Mouse (Mus musculus) forebrain, embryonic 13.5 days (tissue): Measurements from ENCODE around the gene Pgp. TPM values are rescaled to one million over a fixed set of nuclear protein-coding genes. Genes with fewer than 3 reads are reported as not detected.
A peak's percentile ranks its signal among the peaks of the same experiment; 100 is the strongest.
"Not testable (repeated sequence)": the region's sequence is repeated elsewhere in the genome, so short reads cannot be mapped to it uniquely, and the experiment has no call there.

Source experiments
- ATAC-seq: fragments of 200-750 bp; cut with Nextera tagmentation; 2 replicates; pipeline ENCODE4 v1.8.0; 2017
- H3K27ac ChIP-seq: fragments of 300-500 bp; sonication (generic); 2 replicates; pipeline ENCODE4 v1.5.1; 2015; ENCODE audit warnings: inconsistent platforms, mild to moderate bottlenecking, moderate library complexity
- H3K27me3 ChIP-seq: fragments of 300-500 bp; sonication (generic); 2 replicates; pipeline ENCODE4 v1.6.1; 2015; ENCODE audit warnings: mild to moderate bottlenecking, inconsistent platforms
- H3K36me3 ChIP-seq: fragments of 300-500 bp; sonication (generic); 2 replicates; pipeline ENCODE4 v1.6.1; 2015; ENCODE audit warnings: mild to moderate bottlenecking, inconsistent platforms; ENCODE audit not compliant: poor library complexity, severe bottlenecking
- H3K4me1 ChIP-seq: fragments of 300-500 bp; sonication (generic); 2 replicates; pipeline ENCODE4 v1.6.1; 2015; ENCODE audit warnings: inconsistent platforms
- H3K4me2 ChIP-seq: fragments of 300-500 bp; sonication (generic); 2 replicates; pipeline ENCODE4 v1.6.1; 2015; ENCODE audit warnings: inconsistent platforms, mild to moderate bottlenecking, moderate library complexity
- H3K4me3 ChIP-seq: fragments of 300-500 bp; sonication (generic); 2 replicates; pipeline ENCODE4 v1.5.1; 2015; ENCODE audit warnings: mild to moderate bottlenecking, inconsistent platforms
- H3K9ac ChIP-seq: fragments of 300-500 bp; sonication (generic); 2 replicates; pipeline ENCODE4 v1.6.1; 2015; ENCODE audit warnings: mild to moderate bottlenecking, inconsistent platforms
- H3K9me3 ChIP-seq: fragments of 300-500 bp; sonication (generic); replicated peaks from 2 replicates; pipeline ENCODE4 v1.6.1; 2016; ENCODE audit warnings: inconsistent platforms
- WGBS: fragments of 180-500 bp; shearing (Covaris S2); methylation state at CpG from one replicate; pipeline ENCODE4 v1.1.7; 2015; 5-methylcytosine and 5-hydroxymethylcytosine counted together
- polyA plus RNA-seq: library from polyadenylated mRNA; unstranded; fragments of >200 nt; fragmentation: Nextera tagmentation; extraction: Ambion mirVana; gene quantifications from 2 replicates; pipeline ENCODE4 v1.2.1, GENCODE M21; 2015

Gene Pgp
- polyA plus RNA-seq = 52.3 and 56.7 TPM in 2 replicates

- H3K27ac ChIP-seq = peak within 1 kb of the TSS; percentile 85
- peak within 1 kb of the TSS; percentile 99 for H3K4me2 ChIP-seq
- peak within 1 kb of the TSS; percentile 91 for H3K4me3 ChIP-seq
- H3K36me3 ChIP-seq = peaks cover 28% of the 10 kb centered on the region
- WGBS = under 1% methylated on average over 75 of the region's 75 CpGs
- peaks cover 26% of the 10 kb centered on the region for H3K4me1 ChIP-seq
- H3K9ac ChIP-seq = peak within 1 kb of the TSS; percentile 95
- no peaks in the 10 kb centered on the region for H3K27me3 ChIP-seq
- peak; percentile 99 for ATAC-seq
- no peaks in the 10 kb centered on the region for H3K9me3 ChIP-seq
These were observed at the start of gene Pgp, which contains the start of gene E4f1 for GRCm38 (mm10) chr17:24469910-24470602. Gene Pgp, plus strand, starts transcription at chr17:24470392. Gene E4f1, minus strand, starts transcription at chr17:24470313.

- no peak overlapping the region for H3K4me2 ChIP-seq
- H3K9me3 ChIP-seq = no peaks in the 10 kb centered on the region
- H3K4me3 ChIP-seq = no peak overlapping the region
- no peak overlapping the region for H3K27ac ChIP-seq
- WGBS = 94% methylated on average over 4 of the region's 4 CpGs
- H3K4me1 ChIP-seq = peaks cover 14% of the 10 kb centered on the region
- no peak for ATAC-seq
- H3K27me3 ChIP-seq = no peaks in the 10 kb centered on the region
- no peak overlapping the region for H3K9ac ChIP-seq
- H3K36me3 ChIP-seq = peaks cover 73% of the 10 kb centered on the region
These were observed 47.1 kb upstream of the Pgp start for GRCm38 (mm10) chr17:24423114-24423513.

GRCm38 (mm10) chr17:24424489-24424888, 45.7 kb upstream of the Pgp start:
- no peaks in the 10 kb centered on the region for H3K9me3 ChIP-seq
- no peak overlapping the region for H3K27ac ChIP-seq
- H3K4me3 ChIP-seq = no peak overlapping the region
- ATAC-seq = no peak
- 94% methylated on average over 5 of the region's 5 CpGs for WGBS
- H3K36me3 ChIP-seq = peaks cover 59% of the 10 kb centered on the region
- no peaks in the 10 kb centered on the region for H3K27me3 ChIP-seq
- H3K4me1 ChIP-seq = peaks cover 14% of the 10 kb centered on the region
- H3K4me2 ChIP-seq = no peak overlapping the region
- H3K9ac ChIP-seq = no peak overlapping the region

GRCm38 (mm10) chr17:24425326-24425725, 44.9 kb upstream of the Pgp start:
- not testable (repeated sequence) for ATAC-seq, H3K4me3 ChIP-seq, H3K9ac ChIP-seq, H3K27me3 ChIP-seq, H3K9me3 ChIP-seq, H3K4me2 ChIP-seq, H3K27ac ChIP-seq
- 97% methylated on average over 5 of the region's 8 CpGs for WGBS
- Histone ChIP-seq H3K4me1 (peaks cover 14% of the 10 kb centered on the region), H3K36me3 (peaks cover 51% of the 10 kb centered on the region)

GRCm38 (mm10) chr17:24425905-24426304, 44.3 kb upstream of the Pgp start:
- peak overlapping the region; percentile 60; the same call in 1 of the 2 replicates for H3K4me3 ChIP-seq
- ATAC-seq = no peak

GRCm38 (mm10) chr17:24426471-24427169, 43.6 kb upstream of the Pgp start, which contains the start of gene Eci1:
Gene Eci1, plus strand, starts transcription at chr17:24426641.
- Histone ChIP-seq H3K27ac (peak within 1 kb of the TSS; percentile 91), H3K27me3 (no peaks in the 10 kb centered on the region), H3K4me3 (peak within 1 kb of the TSS; percentile 60), H3K4me1 (peaks cover 14% of the 10 kb centered on the region), H3K9me3 (no peaks in the 10 kb centered on the region), H3K9ac (peak within 1 kb of the TSS; percentile 85), H3K36me3 (peaks cover 38% of the 10 kb centered on the region), H3K4me2 (peak within 1 kb of the TSS; percentile 70)
- peak; percentile 98 for ATAC-seq
- under 1% methylated on average over 46 of the region's 48 CpGs for whole genome bisulfite sequencing

More at GRCm38 (mm10) chr17:24425905-24426304, 44.3 kb upstream of the Pgp start:
- no peaks in the 10 kb centered on the region for H3K9me3 ChIP-seq
- WGBS = 93% methylated on average over 7 of the region's 7 CpGs
- H3K27ac ChIP-seq = peak overlapping the region; percentile 91
- H3K4me2 ChIP-seq = peak overlapping the region; percentile 70
- H3K27me3 ChIP-seq = no peaks in the 10 kb centered on the region
- peaks cover 45% of the 10 kb centered on the region for H3K36me3 ChIP-seq
- no peak overlapping the region for H3K9ac ChIP-seq
- H3K4me1 ChIP-seq = peaks cover 14% of the 10 kb centered on the region

GRCm38 (mm10) chr17:24427170-24427557, 43.0 kb upstream of the Pgp start:
- no peak for ATAC-seq
- Histone ChIP-seq H3K4me2 (peak overlapping the region; percentile 70), H3K27me3 (no peaks in the 10 kb centered on the region), H3K36me3 (peaks cover 32% of the 10 kb centered on the region), H3K4me1 (peaks cover 14% of the 10 kb centered on the region), H3K4me3 (peak overlapping the region; percentile 60), H3K9me3 (no peaks in the 10 kb centered on the region), H3K9ac (peak overlapping the region; percentile 85), H3K27ac (peak overlapping the region; percentile 91)
- 4% methylated on average over 8 of the region's 8 CpGs for WGBS

GRCm38 (mm10) chr17:24429201-24429983, 40.8 kb upstream of the Pgp start:
- H3K4me3 ChIP-seq = no peak overlapping the region
- no peak for ATAC-seq
- no peak overlapping the region for H3K9ac ChIP-seq
- H3K4me1 ChIP-seq = peaks cover 14% of the 10 kb centered on the region
- WGBS = 88% methylated on average over 14 of the region's 14 CpGs
- no peak overlapping the region for H3K4me2 ChIP-seq
- no peaks in the 10 kb centered on the region for H3K9me3 ChIP-seq
- H3K27me3 ChIP-seq = no peaks in the 10 kb centered on the region
- H3K27ac ChIP-seq = no peak overlapping the region
- peaks cover 17% of the 10 kb centered on the region for H3K36me3 ChIP-seq

- peak; percentile 59 for ATAC-seq
These were observed 33.2 kb upstream of the Pgp start for GRCm38 (mm10) chr17:24437016-24437415.

GRCm38 (mm10) chr17:24440377-24440776, 29.8 kb upstream of the Pgp start:
- H3K36me3 ChIP-seq = peaks cover 91% of the 10 kb centered on the region
- no peak for ATAC-seq

More at GRCm38 (mm10) chr17:24437016-24437415, 33.2 kb upstream of the Pgp start:
- H3K27ac ChIP-seq = no peak overlapping the region
- peaks cover 73% of the 10 kb centered on the region for H3K36me3 ChIP-seq
- no peak overlapping the region for H3K4me2 ChIP-seq
- H3K4me1 ChIP-seq = no peaks in the 10 kb centered on the region
- no peak overlapping the region for H3K4me3 ChIP-seq
- 78% methylated on average over 5 of the region's 5 CpGs for WGBS
- H3K9me3 ChIP-seq = no peaks in the 10 kb centered on the region
- H3K27me3 ChIP-seq = no peaks in the 10 kb centered on the region
- H3K9ac ChIP-seq = no peak overlapping the region

GRCm38 (mm10) chr17:24441148-24441547, 29.0 kb upstream of the Pgp start:
- no peak for ATAC-seq
- WGBS = 54% methylated on average over 2 of the region's 2 CpGs

More at GRCm38 (mm10) chr17:24440377-24440776, 29.8 kb upstream of the Pgp start:
- H3K4me2 ChIP-seq = no peak overlapping the region
- H3K9ac ChIP-seq = no peak overlapping the region
- H3K27me3 ChIP-seq = no peaks in the 10 kb centered on the region
- no peaks in the 10 kb centered on the region for H3K4me1 ChIP-seq
- H3K4me3 ChIP-seq = no peak overlapping the region
- WGBS = 89% methylated on average over 8 of the region's 8 CpGs
- no peaks in the 10 kb centered on the region for H3K9me3 ChIP-seq
- H3K27ac ChIP-seq = no peak overlapping the region

More at GRCm38 (mm10) chr17:24441148-24441547, 29.0 kb upstream of the Pgp start:
- Histone ChIP-seq H3K4me2 (no peak overlapping the region), H3K4me3 (no peak overlapping the region), H3K9me3 (no peaks in the 10 kb centered on the region), H3K27me3 (no peaks in the 10 kb centered on the region), H3K9ac (no peak overlapping the region), H3K36me3 (peaks cover 93% of the 10 kb centered on the region), H3K27ac (no peak overlapping the region), H3K4me1 (no peaks in the 10 kb centered on the region)
